Mouse (Mus musculus) urinary bladder, postnatal 25 days (tissue): ENCODE measurements at regions not wholly inside any gene's neighbourhood (a gene's known extent, or its start where the extent isn't known, plus 50 kb on each side); places are given as distances from the start of the nearest gene placed in this dataset.

Experiments used
- DNase-seq: peaks from one replicate; pipeline ENCODE4 v3.0.0; 2022; ENCODE audit warnings: low spot score

DNA sequence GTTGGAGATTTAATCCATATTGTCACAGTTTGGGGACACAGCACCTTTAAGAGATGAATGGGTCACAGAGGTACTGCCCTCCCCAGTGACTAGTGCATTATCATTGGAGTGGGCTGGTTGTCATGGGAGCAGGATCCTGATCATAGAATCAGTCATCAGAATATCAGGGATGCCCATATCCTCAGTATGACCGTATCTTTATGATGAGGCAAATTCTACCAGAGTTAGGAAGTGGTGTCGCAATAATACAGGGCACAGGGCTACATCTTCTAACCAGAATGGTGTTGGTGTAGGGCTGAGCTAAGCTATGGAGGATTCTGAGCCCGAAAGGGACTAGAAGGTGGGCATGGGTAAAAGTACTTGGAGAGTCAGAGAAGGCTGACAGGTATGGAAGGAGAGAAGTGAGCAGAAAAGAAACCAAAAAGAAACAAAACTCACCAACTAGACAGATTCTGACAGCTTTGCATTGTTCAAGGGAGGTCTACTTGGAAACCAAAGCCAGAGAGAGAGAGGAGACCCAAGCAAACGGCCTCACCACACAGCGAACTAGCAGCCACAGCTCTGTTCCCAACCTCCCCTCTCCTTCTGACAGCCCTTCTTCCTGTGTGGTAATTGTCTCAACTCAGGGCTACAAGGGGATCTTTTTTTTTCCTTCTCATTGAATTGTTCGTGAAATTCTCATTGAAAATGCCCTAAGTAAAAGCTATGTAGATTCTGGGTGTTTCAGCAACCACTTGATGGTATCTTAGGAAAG, 129.2 kb downstream of the Lrrc30 start:
- no peak for DNase-seq

DNA sequence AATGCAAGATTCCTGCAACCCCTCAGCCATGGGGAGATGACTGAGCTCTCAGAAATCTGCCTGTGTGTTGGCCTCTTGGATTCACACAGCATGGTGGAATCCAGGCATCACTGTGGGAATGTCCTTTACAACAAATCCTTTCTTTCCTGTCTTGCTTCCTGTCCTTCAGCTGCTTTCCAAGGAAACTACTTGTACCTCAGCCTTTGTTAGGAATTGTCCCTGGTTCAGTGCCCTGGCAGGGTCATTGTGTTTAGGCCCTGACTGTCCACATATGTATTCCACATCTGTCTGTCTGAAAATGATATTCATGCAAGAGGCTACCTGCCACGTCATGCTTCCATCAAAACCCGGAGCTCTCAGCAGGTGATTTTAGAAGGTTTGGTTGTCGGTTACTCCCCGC, 129.9 kb downstream of the Lrrc30 start:
- no peak for DNase-seq

DNA sequence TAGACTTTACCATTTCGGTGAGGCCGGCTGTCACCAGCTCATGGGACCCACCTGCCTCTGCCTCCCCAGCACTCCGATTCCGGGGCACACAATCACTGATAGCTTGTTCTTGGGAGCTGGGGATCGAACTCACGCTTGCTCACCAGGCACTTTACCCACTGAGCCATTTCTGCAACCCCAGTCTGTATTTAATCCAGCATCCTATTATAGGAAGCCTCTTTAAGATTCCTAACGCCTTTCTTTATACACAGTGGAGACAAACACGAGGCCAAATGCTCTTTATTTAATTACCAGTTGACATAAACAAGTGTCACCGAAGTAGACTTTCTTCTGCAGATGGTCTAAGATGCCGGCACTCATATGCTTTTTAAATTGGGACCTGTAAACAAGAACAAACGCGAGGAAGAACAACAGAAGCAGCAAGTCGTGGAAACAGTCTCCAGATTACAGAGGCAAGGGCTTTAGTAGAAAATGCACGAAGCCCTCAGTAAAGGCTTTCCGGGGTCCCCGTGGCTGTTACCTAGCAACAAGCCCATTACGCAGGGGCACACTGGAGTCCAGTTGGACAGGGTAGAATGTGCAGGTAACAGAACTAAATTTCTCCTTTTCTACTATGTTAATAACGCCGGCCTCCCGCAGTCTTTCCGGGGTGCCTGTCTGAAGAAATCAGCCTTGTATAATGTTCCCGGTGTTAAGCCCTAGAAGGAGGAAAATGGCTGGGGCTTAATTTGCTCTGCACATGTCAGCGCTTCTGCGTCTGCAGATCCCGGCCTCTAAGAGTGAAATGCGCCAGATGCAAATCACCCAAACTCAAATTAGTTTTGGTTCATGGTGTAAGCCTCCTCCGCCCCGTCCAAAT, 132.5 kb downstream of the Lrrc30 start:
- DNase-seq = no peak

DNA sequence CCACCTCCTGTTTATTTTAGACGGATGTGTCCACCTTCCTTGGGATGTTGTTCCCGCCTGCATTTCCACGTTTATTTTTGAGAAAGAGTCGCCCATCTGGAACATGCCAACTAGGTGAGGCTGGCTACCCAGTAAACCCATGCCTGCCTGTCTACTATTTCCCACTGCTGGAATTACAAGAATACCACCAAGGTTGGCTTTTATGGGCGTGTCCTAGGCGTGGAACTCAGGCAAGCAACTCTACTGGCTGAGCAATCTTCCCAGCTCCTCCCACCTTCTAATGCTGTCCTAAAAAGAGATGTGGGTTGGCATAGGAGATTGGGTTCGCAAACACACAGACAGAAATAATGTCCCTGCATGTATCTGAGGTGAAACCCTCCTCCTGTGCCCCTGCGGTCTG, 135.1 kb downstream of the Lrrc30 start:
- DNase-seq = no peak

DNA sequence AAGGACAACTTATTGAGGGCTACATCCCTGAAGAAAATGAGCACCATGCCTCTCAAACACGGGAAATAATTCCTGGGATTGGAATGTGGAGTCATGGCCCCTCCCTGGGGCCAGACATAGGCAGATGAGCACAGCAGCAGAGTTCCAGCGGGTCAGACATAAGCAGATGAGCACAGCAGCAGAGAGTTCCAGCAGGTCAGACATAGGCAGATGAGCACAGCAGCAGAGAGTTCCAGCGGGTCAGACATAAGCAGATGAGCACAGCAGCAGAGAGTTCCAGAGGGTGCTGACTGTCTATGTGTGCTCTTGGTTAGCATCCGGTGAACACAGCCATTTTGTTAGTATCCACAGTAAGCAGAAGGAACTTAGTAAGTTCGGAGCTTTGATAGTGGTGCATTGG, 126.2 kb upstream of the Ptprm start:
- no peak for DNase-seq

DNA sequence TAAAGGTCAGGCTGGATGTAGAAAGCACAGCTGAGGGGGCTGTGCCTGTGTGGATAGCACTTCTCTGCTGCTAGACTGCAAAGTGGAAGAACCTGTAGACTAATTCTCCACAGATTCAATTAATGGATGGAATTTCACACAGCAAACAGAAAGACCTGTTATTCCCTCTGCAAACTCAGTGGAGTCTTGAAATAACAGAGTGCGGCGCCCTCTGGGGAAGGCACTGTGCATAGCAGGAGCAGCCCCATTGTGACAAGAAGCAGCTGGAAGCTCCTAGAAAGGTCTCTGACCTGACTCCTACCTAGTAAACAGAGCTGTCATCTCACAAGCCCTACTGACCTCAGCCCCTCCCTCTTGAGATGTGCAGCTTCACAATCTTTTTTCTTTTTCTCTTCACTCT, 118.9 kb upstream of the Ptprm start:
- DNase-seq = peak; percentile 53

DNA sequence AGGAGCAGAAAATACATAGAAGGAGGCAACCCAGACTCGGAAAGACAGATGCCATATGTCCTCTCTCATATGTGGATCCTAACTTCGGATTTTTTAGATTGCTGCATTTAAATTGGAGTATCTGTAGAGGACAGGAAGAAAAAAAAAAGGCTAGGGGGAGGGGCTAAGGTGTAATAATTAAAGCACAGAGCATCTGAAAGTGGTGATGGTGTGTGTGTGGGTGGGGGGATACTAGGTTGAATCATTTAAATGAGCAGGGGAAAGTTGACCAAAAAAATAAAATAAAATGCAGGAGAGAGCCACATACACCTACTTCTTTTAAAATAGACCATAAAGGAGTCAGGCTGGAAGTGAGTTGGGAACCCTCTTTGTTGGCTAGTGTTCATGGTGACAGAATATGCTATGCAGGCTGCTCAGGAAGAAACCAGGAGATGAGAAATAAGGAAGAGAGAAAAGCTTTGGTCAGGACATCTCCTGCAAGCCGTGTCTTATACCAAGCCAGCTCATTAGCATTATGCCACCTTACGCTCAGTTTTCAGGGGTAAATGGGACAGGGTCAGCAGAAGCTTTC, 104.7 kb upstream of the Ptprm start:
- no peak for DNase-seq

DNA sequence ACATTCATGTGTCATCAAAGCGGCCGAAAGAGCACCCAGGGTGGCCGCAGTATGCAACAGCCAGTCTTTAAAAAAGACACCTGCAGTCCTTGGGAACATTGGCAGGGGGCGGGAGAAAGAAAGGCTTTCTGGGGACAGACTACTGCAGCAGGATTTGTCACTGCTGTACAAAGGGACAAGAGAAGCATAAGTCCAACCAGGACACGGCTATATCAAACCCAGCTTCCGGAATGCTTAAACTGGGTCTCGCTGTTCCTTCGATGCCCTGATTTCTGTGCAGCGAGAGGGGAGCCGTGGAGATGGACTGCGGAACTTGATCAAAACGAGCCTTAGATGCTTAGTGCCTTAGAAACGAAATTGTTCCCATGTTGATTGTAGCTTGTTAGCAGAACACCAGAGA, 97.7 kb upstream of the Ptprm start:
- DNase-seq = no peak

DNA sequence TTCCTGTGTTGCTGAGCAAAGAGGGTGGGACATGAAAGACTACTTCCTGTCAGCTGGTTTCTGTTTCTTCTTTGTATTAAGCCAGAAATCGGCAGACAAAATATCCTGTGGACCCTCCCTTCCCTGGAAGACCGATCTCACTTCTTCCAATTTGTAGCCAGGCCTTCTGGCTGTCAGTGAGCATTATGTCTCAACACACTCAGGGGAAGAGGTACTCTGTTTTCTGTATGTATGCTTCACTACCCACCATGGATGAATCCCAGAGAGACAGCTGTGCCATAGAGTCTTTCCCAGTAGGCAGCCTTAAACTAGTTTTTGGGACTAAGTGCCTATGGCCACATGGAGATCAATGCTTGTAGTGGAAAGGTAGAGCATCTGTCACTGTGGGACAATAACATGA, 96.8 kb upstream of the Ptprm start:
- DNase-seq = no peak

DNA sequence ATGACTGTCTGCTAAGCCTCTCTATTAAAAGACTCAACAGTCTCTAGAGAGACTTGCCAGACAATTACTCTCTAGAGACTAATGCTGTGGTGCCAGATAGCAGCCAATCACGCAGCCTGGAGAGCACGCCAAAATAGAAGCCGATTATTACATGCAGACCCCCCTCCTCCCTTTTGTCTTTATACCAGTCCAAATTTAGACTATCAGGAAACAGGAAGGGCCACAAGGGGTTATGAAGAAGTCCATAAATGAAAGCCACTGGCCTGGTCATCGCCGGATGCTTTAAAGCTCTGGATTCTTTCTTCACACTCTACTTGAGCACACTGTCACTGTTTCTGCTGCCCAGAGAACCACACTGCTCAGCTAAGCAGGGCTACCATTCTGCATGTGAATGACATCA, 95.8 kb upstream of the Ptprm start:
- no peak for DNase-seq

DNA sequence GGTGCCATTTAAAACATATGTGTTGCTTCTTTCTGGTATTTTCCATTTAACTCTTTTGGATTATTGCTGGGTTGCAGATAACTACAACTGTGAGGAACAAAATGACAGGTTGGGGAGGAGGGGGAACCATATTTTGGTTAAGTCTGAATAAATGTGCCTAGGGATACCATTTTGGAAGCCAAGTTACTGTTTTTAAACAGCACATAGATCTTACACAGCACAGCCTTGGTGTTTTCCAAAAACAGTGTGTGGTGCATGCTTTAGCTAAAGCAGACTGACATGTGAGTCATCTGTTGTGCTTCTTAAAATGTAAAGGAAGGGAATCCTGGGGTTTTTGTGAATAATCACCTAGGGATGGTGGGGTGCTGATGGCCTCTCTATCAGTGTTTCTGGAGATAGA, 91.7 kb upstream of the Ptprm start:
- no peak for DNase-seq

DNA sequence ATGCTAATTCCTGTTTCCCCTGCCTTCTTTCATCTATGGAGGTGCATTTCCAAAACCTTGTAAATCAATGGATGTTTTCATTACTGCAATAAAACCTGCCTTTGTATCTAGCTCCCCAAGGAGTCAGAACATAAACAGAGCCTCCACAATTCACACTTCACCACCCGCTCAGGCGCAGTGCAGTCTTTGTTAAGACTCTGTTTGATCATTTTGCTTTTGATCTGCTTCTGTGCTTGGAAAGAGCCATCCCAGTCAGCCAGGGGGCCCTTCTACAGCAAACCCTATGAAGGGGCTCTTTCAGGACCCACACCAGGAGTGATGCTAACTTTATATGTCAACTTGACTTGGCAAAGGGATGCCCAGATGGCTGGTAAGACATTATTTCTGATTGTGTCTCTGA, 86.7 kb upstream of the Ptprm start:
- DNase-seq = no peak

DNA sequence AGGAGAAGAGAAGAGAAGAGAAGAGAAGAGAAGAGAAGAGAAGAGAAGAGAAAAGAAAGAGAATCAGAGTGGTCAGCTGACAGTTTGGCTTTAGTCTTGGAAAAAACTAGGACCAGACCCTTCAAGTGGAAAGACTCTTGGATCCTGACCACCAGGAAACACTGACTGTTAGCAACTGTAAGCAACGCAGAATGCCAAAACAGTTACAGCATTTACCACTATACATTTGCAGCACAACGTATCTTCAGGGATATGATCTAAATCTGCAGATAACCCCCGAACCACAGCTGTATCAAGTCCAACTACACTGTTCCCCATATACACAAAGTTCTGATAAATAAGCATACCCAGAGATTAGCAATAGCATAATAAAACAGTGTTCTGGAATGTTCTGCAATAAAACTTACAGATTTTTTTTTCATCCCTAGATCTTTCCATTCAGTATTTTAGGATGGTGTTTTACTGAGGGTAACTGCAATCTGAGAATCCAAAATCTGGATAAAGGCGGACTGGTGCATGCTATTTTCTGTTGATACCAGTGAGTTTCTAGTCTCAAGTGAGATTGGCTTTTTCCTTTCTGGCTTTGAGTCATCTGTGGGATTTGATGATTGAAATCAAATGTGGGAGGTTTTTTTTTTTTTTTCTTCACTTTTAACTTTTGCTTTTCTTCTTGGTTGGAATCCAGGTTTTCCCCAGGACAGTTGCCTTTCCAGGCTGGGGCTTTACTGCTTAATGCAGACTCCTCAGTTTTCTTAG, 65.9 kb upstream of the Ptprm start:
- DNase-seq = no peak

DNA sequence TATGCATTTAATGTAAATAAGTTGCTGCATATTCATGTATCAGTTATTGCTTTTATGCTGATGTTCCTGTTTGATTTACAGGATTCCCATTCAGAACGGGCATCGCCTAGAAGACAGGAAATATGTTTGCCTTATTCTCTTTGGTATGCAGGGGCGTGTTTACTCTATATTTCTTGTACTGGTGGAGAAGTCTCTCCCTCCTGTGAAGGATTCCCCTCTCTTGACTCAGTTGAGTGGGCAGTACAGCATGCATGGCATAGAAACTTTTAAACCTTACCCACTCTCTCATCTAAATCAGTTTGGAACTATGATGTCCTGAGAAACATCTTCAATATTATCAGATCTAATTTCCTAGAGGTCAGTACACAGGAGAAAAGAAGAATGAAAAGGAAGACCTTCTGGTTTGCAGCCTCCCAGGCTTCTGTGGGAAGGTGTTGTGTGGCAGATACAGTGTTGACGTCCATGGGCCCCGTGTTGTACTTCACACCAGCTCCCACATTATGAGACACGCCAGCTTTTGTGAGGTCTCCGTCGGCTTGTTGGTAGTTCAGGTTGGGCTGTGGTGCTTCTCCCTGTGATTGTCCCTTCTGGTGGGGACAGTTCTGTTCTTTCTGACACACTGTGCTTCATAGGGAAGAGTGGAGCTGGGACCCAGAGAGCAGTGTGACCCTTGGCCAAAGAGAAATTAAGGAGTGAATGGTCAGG, 58.4 kb upstream of the Ptprm start:
- DNase-seq = no peak

DNA sequence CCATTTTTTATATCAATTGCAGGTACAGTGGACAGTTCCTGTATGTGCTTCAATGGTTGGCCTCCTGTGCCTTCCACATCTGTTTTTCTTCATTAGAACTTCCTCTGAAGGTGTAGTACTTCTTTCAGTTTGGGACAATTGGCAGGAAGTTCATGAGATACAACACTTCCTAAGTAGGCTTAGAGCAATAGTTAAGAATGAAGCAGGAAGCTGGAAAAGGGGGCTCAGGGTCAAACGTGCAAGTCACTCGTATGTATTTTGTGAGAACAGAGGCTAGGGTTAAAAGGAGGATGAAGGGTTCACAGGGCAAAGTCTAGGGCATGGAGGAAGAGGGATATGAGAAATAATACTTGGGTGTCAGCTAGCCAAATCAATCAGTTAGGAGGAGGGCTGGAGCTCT, 55.7 kb upstream of the Ptprm start:
- no peak for DNase-seq

DNA sequence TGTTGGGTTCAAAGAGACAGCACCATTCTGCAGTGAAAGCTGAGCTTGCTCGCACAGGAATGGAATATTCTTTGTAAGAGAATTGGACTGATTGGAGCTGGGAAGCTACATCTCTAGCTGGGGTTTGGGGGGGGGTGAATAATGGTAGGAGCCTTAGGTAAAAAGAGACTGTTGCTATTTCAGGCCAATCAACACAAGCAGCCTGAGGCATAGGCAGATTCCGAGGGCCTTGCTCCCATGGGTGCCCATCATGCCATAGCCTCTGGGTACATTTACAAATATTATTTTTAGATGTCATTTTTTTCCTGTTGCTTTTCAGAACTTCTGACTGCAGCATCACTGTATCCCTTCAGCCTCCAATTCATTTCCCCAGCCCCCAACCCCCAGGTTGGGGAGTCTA, 51.7 kb upstream of the Ptprm start:
- no peak for DNase-seq
